Mouse (Mus musculus) CH12.LX (cell line): ENCODE data around the gene Ubl5.

Experiments used
- CTCF ChIP-seq, 2 experiments: IDR thresholded peaks in 1 of 2; conservative IDR thresholded peaks in 1 of 2; 2 replicates each; pipeline ENCODE4 v1.5.1; 2011 to 2012; ENCODE audit warnings: low read depth in 2 of 2, low read length in 2 of 2, improper control_type of control experiment in 1 of 2, inconsistent platforms in 1 of 2, mild to moderate bottlenecking in 1 of 2, moderate library complexity in 1 of 2
- EP300 ChIP-seq: IDR thresholded peaks from 2 replicates; pipeline ENCODE4 v1.6.1; 2011; ENCODE audit warnings: low read length, improper control_type of control experiment
- MAFK ChIP-seq: IDR thresholded peaks from 2 replicates; pipeline ENCODE4 v1.6.1; 2011; ENCODE audit warnings: low read length, improper control_type of control experiment; ENCODE audit not compliant: insufficient replicate concordance
- MAZ ChIP-seq: IDR thresholded peaks from 2 replicates; pipeline ENCODE4 v1.6.1; 2012; ENCODE audit warnings: low read depth, mild to moderate bottlenecking, inconsistent platforms, low read length, improper control_type of control experiment, moderate library complexity
- NRF1 ChIP-seq: IDR thresholded peaks from 2 replicates; pipeline ENCODE4 v1.6.1; 2014; ENCODE audit warnings: low read depth, mild to moderate bottlenecking, inconsistent platforms, low read length, improper control_type of control experiment, moderate library complexity
- POLR2A ChIP-seq: IDR thresholded peaks from 2 replicates; pipeline ENCODE4 v1.6.1; 2011; ENCODE audit warnings: low read depth, mild to moderate bottlenecking, improper control_type of control experiment, low read length
- UBTF ChIP-seq: IDR thresholded peaks from 2 replicates; pipeline ENCODE4 v1.6.1; 2012; ENCODE audit warnings: low read depth, mild to moderate bottlenecking, inconsistent platforms, low read length, improper control_type of control experiment, moderate library complexity
- USF2 ChIP-seq: conservative IDR thresholded peaks from 2 replicates; pipeline ENCODE4 v1.6.1; 2011; ENCODE audit warnings: low read depth, low read length, improper control_type of control experiment

- TF ChIP-seq EP300 = no peak
- no peak for TF ChIP-seq USF2
- TF ChIP-seq MAFK = no peak
- TF ChIP-seq POLR2A = peak; percentile 90
- TF ChIP-seq CTCF (conservative IDR thresholded peaks at IDR 0.05 in 1 of 2, IDR thresholded peaks at IDR 0.05 in 1 of 2; ENCODE audit: low read depth in 2 of 2, low read length in 2 of 2) = no peak
- no peak for TF ChIP-seq MAZ
- peak; percentile 73 for TF ChIP-seq NRF1
- TF ChIP-seq UBTF = no peak
These were observed 9.1 kb downstream of the Ubl5 start, which contains the start of gene Pin1 for GRCm38 (mm10) chr9:20651602-20652259.
